Mouse (Mus musculus) limb, embryonic 14.5 days (tissue): Measurements from ENCODE around the gene Dffb. TPM values are rescaled to one million over a fixed set of nuclear protein-coding genes. Genes with fewer than 3 reads are reported as not detected.

Source experiments
- ATAC-seq: fragments of 200-750 bp; cut with Nextera tagmentation; 2 replicates; pipeline ENCODE4 v1.8.0; 2017; ENCODE audit warnings: low read depth, moderate number of reproducible peaks, moderate TSS enrichment; ENCODE audit not compliant: low FRiP score
- DNase-seq: peaks from one replicate; pipeline ENCODE4 v3.0.0-alpha.2; 2015; ENCODE audit warnings: low spot score
- H3K27ac ChIP-seq: fragments of 300-500 bp; sonication (generic); replicated peaks from 2 replicates; pipeline ENCODE4 v1.5.1; 2014; ENCODE audit warnings: low read depth, mild to moderate bottlenecking, low read length, moderate library complexity, mixed read lengths
- H3K27me3 ChIP-seq: fragments of 300-500 bp; sonication (generic); 2 replicates; pipeline ENCODE4 v1.6.1; 2014; ENCODE audit warnings: low read length, mixed read lengths; ENCODE audit not compliant: control insufficient read depth, insufficient read depth
- H3K36me3 ChIP-seq: fragments of 300-500 bp; sonication (generic); 2 replicates; pipeline ENCODE4 v1.6.1; 2014; ENCODE audit warnings: mild to moderate bottlenecking, low read length, moderate library complexity, mixed read lengths; ENCODE audit not compliant: control insufficient read depth, insufficient read depth
- H3K4me1 ChIP-seq: fragments of 300-500 bp; sonication (generic); 2 replicates; pipeline ENCODE4 v1.6.1; 2014; ENCODE audit warnings: antibody characterized with exemption, low read length, mixed read lengths; ENCODE audit not compliant: control insufficient read depth, insufficient read depth
- H3K4me2 ChIP-seq: fragments of 300-500 bp; sonication (generic); replicated peaks from 2 replicates; pipeline ENCODE4 v1.6.1; 2014; ENCODE audit warnings: low read depth, mild to moderate bottlenecking, low read length, moderate library complexity; ENCODE audit not compliant: severe bottlenecking
- H3K4me3 ChIP-seq: fragments of 300-500 bp; sonication (generic); replicated peaks from 2 replicates; pipeline ENCODE4 v1.5.1; 2014; ENCODE audit warnings: low read length
- H3K9ac ChIP-seq: fragments of 300-500 bp; sonication (generic); 2 replicates; pipeline ENCODE4 v1.6.1; 2014; ENCODE audit warnings: mild to moderate bottlenecking, low read depth, low read length, moderate library complexity; ENCODE audit not compliant: severe bottlenecking
- H3K9me3 ChIP-seq: fragments of 300-500 bp; sonication (generic); 2 replicates; pipeline ENCODE4 v1.6.1; 2016; ENCODE audit warnings: low read length; ENCODE audit not compliant: control insufficient read depth
- POLR2A ChIP-seq: fragments of 200-500 bp; IDR thresholded peaks from 2 replicates; pipeline ENCODE4 v1.8.0; 2012; ENCODE audit warnings: inconsistent platforms, mild to moderate bottlenecking, moderate library complexity, borderline replicate concordance; ENCODE audit not compliant: insufficient read depth, insufficient read length; ENCODE audit errors: extremely low read depth
- WGBS: fragments of 180-500 bp; shearing (Covaris S2); extraction: QIAGEN DNeasy Blood & Tissue Kit; methylation state at CpG from one replicate; pipeline ENCODE4 v1.1.7; 2014; 5-methylcytosine and 5-hydroxymethylcytosine counted together
- polyA plus RNA-seq, 2 experiments: library from polyadenylated mRNA; depleted of rRNA in 1 of 2; stranded (reverse) in 1 of 2; unstranded in 1 of 2; fragments of >200 nt; fragmentation: Nextera tagmentation in 1 of 2; extraction: Ambion mirVana in 1 of 2; gene quantifications; 2 replicates each; pipeline versions ENCODE4 v1.2.1 to v1.2.3; 2012 to 2014

The Dffb gene
- polyA plus RNA-seq, 2 experiments = 10.5 to 28.8 TPM

- Histone ChIP-seq H3K9ac (no peak overlapping the region), H3K4me3 (no peak overlapping the region), H3K9me3 (no peaks in the 10 kb centered on the region), H3K27me3 (peaks cover 10% of the 10 kb centered on the region; the same call in 1 of the 2 replicates), H3K27ac (no peak overlapping the region), H3K36me3 (peaks cover 68% of the 10 kb centered on the region), H3K4me2 (no peak overlapping the region), H3K4me1 (no peaks in the 10 kb centered on the region)
- ATAC-seq (no peak), DNase-seq (no peak)
- no peak for TF ChIP-seq POLR2A
- WGBS = 81% methylated on average over 7 of the region's 7 CpGs
Measured at GRCm38 (mm10) chr4:154019571-154019970, 44.6 kb upstream of the Dffb start.

- Histone ChIP-seq H3K4me3 (no peak overlapping the region), H3K9me3 (no peaks in the 10 kb centered on the region), H3K4me1 (peaks cover 8% of the 10 kb centered on the region), H3K27ac (no peak overlapping the region), H3K9ac (no peak overlapping the region), H3K4me2 (no peak overlapping the region), H3K36me3 (peaks cover 47% of the 10 kb centered on the region), H3K27me3 (no peaks in the 10 kb centered on the region)
- ATAC-seq (no peak), DNase-seq (no peak)
- no peak for TF ChIP-seq POLR2A
- 89% methylated on average over 11 of the region's 11 CpGs for WGBS
Measured at GRCm38 (mm10) chr4:154015476-154015875, 40.5 kb upstream of the Dffb start.

- no peak for ATAC-seq
- Histone ChIP-seq H3K4me1 (peaks cover 8% of the 10 kb centered on the region), H3K27me3 (no peaks in the 10 kb centered on the region), H3K4me2 (peak overlapping the region; percentile 95), H3K36me3 (peaks cover 19% of the 10 kb centered on the region), H3K9ac (peak overlapping the region; percentile 93), H3K9me3 (no peaks in the 10 kb centered on the region), H3K27ac (peak overlapping the region; percentile 58; the same call in 1 of the 2 replicates), H3K4me3 (peak overlapping the region; percentile 98)
- TF ChIP-seq POLR2A = no peak
- DNase-seq = no peak
- WGBS = 3% methylated on average over 34 of the region's 55 CpGs
Measured at GRCm38 (mm10) chr4:154012132-154012882, 37.4 kb upstream of the Dffb start.

- TF ChIP-seq POLR2A = peak; percentile 39; the same call in 1 of the 2 replicates
- Histone ChIP-seq H3K27me3 (no peaks in the 10 kb centered on the region), H3K36me3 (peaks cover 18% of the 10 kb centered on the region), H3K9ac (peak within 1 kb of the TSS; percentile 93), H3K4me1 (peaks cover 8% of the 10 kb centered on the region), H3K4me2 (peak within 1 kb of the TSS; percentile 95), H3K27ac (peak within 1 kb of the TSS; percentile 58; the same call in 1 of the 2 replicates), H3K9me3 (no peaks in the 10 kb centered on the region), H3K4me3 (peak within 1 kb of the TSS; percentile 98)
- WGBS = 0% methylated on average over 23 of the region's 59 CpGs
- ATAC-seq (peak; percentile 92), DNase-seq (peak; percentile 81)
Measured at GRCm38 (mm10) chr4:154011646-154012089, 36.7 kb upstream of the Dffb start, which contains the start of gene Lrrc47. Lrrc47 (plus strand) TSS chr4:154011731.

- TF ChIP-seq POLR2A = no peak
- WGBS = 30% methylated on average over 13 of the region's 13 CpGs
- peak overlapping the region; percentile 98 for H3K4me3 ChIP-seq
- H3K36me3 ChIP-seq = peaks cover 18% of the 10 kb centered on the region
- peaks cover 8% of the 10 kb centered on the region for H3K4me1 ChIP-seq
- H3K27ac ChIP-seq = no peak overlapping the region
- H3K27me3 ChIP-seq = no peaks in the 10 kb centered on the region
- DNase-seq (no peak), ATAC-seq (peak; percentile 41)
- no peaks in the 10 kb centered on the region for H3K9me3 ChIP-seq
- peak overlapping the region; percentile 95 for H3K4me2 ChIP-seq
- peak overlapping the region; percentile 93 for H3K9ac ChIP-seq
Measured at GRCm38 (mm10) chr4:154010907-154011645, 36.1 kb upstream of the Dffb start.
